Mouse (Mus musculus): ENCODE measurements at regions not wholly inside any gene's neighbourhood (a gene's known extent, or its start where the extent isn't known, plus 50 kb on each side); places are given as distances from the start of the nearest gene placed in this dataset.
A peak's percentile ranks its signal among the peaks of the same experiment; 100 is the strongest.

GRCm38 (mm10) chr7:114912109-114912508, 168.6 kb downstream of the Insc start:
- no peak for DNase-seq

GRCm38 (mm10) chr7:114922155-114922554, 178.7 kb downstream of the Insc start:
- peak; percentile 23 for DNase-seq

- no peak for DNase-seq
Measured at GRCm38 (mm10) chr7:114933861-114934260, 190.4 kb downstream of the Insc start.

- no peak for DNase-seq
Measured at GRCm38 (mm10) chr7:114950759-114951158, 207.3 kb downstream of the Insc start.

GRCm38 (mm10) chr7:114963206-114963605, 219.7 kb downstream of the Insc start:
- no peak for DNase-seq

- no peak for DNase-seq
Measured at GRCm38 (mm10) chr7:114965923-114966322, 222.4 kb downstream of the Insc start.

- DNase-seq = no peak
Measured at GRCm38 (mm10) chr7:114986481-114986880, 243.0 kb downstream of the Insc start.

- no peak for DNase-seq
Measured at GRCm38 (mm10) chr7:114991255-114991654, 247.8 kb downstream of the Insc start.

GRCm38 (mm10) chr7:114992440-114992839, 248.9 kb downstream of the Insc start:
- no peak for DNase-seq

- DNase-seq = peak; percentile 15
Measured at GRCm38 (mm10) chr7:115000796-115001524, 257.5 kb downstream of the Insc start.

GRCm38 (mm10) chr7:115014253-115014998, 270.9 kb downstream of the Insc start:
- no peak for DNase-seq

GRCm38 (mm10) chr7:115019369-115019958, 276.0 kb downstream of the Insc start:
- no peak for DNase-seq

- no peak for DNase-seq
Measured at GRCm38 (mm10) chr7:115020023-115020422, 276.5 kb downstream of the Insc start.

- no peak for DNase-seq
Measured at GRCm38 (mm10) chr7:115025803-115026202, 282.3 kb downstream of the Insc start.

GRCm38 (mm10) chr7:115027685-115028084, 284.2 kb downstream of the Insc start:
- no peak for DNase-seq

GRCm38 (mm10) chr7:115033987-115034386, 290.5 kb downstream of the Insc start:
- no peak for DNase-seq

- DNase-seq = no peak
Measured at GRCm38 (mm10) chr7:115055527-115055926, 312.0 kb downstream of the Insc start.

GRCm38 (mm10) chr7:115056992-115057645, 313.6 kb downstream of the Insc start:
- DNase-seq = no peak

GRCm38 (mm10) chr7:115057736-115058135, 314.2 kb downstream of the Insc start:
- no peak for DNase-seq

- DNase-seq = no peak
Measured at GRCm38 (mm10) chr7:115060171-115060570, 316.7 kb downstream of the Insc start.

- no peak for DNase-seq
Measured at GRCm38 (mm10) chr7:115062817-115063216, 319.3 kb downstream of the Insc start.

GRCm38 (mm10) chr7:115067641-115068040, 324.1 kb downstream of the Insc start:
- no peak for DNase-seq

GRCm38 (mm10) chr7:115073406-115073805, 329.9 kb downstream of the Insc start:
- DNase-seq = no peak
